Mouse (Mus musculus): Measurements from ENCODE around the gene Ptpn13.

Gene Ptpn13

DNA sequence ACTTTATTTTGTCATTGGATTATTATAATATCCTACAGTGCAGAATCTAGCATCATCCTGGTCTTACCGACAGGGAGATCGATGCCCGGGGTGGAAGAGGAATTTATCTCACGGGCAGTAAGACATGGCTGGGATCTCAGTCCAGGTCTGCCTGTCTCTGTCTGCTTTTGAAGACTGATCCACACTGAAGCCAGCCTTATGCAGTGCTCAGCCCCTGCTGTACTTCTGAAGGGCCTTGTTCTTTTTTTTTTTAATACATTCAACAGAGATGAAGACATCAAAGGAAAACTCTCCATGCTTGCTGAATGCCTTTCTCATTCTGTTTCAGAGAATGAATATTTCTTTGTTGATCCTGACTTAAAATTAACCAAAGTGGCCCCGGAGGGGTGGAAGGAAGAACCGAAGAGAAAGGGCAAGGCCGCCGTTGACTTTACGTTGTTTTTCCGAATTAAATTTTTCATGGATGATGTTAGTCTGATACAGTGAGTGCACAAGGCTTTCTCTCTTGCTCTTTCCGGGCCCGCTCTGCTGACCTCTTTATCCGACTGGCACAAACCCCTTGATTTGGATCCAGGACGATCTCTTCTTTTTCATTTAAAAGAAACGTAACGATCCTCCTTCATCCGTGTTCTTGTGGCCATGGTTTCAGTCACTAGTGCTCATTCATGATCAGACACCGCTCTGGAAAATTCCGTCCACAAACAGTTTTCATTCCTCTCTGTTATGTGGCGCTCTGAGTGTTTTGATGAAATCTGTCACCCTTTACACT lies 101.9 kb downstream of the Ptpn13 start:
- no peak for DNase-seq

- peak in 1 of 2 experiments; percentile 22 for DNase-seq
These were observed 102.4 kb downstream of the Ptpn13 start for GRCm38 (mm10) chr5:103527437-103527718.

GRCm38 (mm10) chr5:103530214-103530613 lies 105.2 kb downstream of the Ptpn13 start:
- no peak for DNase-seq

GRCm38 (mm10) chr5:103532841-103533390 lies 107.9 kb downstream of the Ptpn13 start:
- DNase-seq: no peak

- DNase-seq: no peak
These were observed 109.5 kb downstream of the Ptpn13 start for GRCm38 (mm10) chr5:103534454-103534853.

- DNase-seq: no peak
These were observed 112.4 kb downstream of the Ptpn13 start for GRCm38 (mm10) chr5:103537429-103537828.

DNA sequence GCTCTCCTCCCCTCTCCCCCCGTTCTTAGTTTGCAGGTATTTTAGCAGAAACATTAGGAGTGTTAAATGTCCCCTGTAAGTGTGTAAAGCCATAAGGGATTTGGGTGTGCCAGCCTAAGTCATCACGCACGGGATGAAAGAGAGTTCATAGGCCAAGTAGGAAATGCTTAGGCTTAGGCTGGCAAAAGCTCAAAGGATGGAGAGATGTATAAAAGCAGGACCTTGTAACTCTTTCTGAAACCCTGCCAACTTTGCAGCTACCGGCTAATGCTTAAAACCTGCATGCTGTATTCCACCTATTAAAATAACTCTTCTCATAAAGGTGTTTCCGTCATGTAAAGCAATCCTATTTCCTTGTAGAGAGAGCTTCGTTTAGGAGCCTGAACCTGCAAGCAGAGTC lies 115.6 kb downstream of the Ptpn13 start:
- DNase-seq: no peak

GRCm38 (mm10) chr5:103541136-103541535 lies 116.1 kb downstream of the Ptpn13 start:
- peak; percentile 75 to 80 for DNase-seq

DNA sequence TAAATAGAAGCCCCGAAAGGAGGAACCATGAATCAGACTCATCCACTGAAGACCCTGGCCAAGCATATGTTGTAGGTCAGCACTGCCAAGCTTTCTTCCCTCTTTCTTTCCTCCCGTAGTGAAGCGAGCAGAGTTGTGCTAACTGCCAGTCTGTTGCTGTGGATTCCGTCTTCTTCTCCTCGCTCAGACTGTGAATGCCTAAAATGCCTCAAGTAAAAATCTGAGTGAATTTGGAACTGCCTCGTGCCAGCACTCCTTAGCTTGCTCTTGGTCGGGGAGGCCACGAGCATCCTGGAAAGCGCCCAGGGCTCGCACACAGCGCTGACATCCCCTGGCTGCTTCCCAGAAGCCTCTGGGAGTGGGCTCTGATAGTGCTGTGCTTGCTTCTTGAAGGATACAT lies 116.5 kb downstream of the Ptpn13 start:
- peak; percentile 78 to 85 for DNase-seq

DNA sequence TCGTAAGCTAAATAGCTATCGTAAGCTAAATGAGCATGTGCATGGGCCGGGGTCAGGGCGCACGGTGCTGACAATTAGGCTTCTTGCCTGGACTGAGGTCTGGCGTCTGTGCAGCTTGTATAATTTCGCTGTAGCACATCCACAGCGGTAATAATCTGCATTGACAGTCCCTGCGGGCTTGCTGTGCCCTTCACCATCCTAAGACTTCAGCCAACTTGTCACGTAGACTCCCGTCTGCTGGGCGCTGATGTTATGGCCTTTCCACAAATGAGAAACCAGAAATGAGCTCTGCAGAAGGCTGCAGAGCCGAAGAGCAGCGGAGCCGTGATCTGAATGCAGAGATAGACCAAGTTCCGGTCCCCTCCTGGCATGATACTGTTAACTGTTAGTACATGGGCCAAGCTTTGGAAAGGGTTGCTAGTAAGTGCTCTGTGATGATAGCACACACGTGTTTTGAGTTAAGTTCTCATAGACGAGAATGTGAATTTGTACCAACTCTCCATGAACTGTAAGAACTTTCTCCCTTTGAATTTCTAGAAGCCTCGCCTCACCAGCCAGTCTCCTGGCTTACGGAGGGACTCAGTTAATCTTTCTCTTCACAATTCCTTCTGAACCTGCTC lies 120.5 kb downstream of the Ptpn13 start:
- DNase-seq: peak; percentile 50 to 57

GRCm38 (mm10) chr5:103554769-103555168 lies 129.8 kb downstream of the Ptpn13 start:
- peak; percentile 68 to 75 for DNase-seq

- no peak for DNase-seq
These were observed 135.6 kb downstream of the Ptpn13 start for GRCm38 (mm10) chr5:103560546-103560945.

GRCm38 (mm10) chr5:103568034-103568433 lies 143.0 kb downstream of the Ptpn13 start:
- no peak for DNase-seq

GRCm38 (mm10) chr5:103569446-103569845 lies 144.5 kb downstream of the Ptpn13 start:
- no peak for DNase-seq

DNA sequence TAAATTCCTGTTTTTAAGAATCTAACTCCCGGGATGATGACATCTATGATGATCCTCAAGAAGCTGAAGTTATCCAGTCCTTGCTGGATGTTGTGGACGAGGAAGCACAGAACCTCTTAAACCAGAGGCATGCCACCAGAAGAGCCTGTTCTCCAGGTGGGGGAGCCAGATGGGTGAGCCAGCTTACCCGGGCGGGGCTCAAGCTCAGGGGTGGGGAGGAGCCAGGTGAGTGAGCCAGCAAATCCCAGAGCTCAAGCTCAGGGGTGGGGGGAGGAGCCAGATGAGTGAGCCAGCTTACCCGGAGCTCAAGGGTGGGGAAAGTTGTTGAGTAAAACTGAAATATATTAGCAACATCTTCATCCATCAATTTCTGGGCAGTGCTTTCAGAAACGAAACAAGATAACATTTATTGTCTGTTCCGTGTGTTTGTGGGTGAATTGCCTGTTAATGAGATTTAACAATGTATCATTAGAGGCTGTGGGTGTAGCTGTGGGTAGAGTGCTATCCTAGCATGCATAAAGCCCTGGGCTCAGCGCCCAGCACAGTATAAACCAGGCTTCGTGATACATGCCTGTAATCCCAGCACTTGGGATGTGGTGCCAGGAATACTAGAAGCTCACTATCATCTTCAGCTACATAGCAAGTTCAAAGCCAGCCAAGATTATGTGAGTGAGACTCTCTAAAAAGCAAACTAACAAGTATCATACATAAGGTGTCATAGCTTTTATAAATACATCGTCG lies 154.9 kb downstream of the Ptpn13 start:
- DNase-seq: no peak

- peak in 1 of 2 experiments; percentile 36 for DNase-seq
These were observed 162.2 kb downstream of the Ptpn13 start for GRCm38 (mm10) chr5:103587219-103587618.

- DNase-seq: no peak
These were observed 166.9 kb downstream of the Ptpn13 start for GRCm38 (mm10) chr5:103591846-103592245.

GRCm38 (mm10) chr5:103592706-103593105 lies 167.7 kb downstream of the Ptpn13 start:
- peak; percentile 38 to 47 for DNase-seq

GRCm38 (mm10) chr5:103593575-103593974 lies 168.6 kb downstream of the Ptpn13 start:
- DNase-seq: no peak

DNA sequence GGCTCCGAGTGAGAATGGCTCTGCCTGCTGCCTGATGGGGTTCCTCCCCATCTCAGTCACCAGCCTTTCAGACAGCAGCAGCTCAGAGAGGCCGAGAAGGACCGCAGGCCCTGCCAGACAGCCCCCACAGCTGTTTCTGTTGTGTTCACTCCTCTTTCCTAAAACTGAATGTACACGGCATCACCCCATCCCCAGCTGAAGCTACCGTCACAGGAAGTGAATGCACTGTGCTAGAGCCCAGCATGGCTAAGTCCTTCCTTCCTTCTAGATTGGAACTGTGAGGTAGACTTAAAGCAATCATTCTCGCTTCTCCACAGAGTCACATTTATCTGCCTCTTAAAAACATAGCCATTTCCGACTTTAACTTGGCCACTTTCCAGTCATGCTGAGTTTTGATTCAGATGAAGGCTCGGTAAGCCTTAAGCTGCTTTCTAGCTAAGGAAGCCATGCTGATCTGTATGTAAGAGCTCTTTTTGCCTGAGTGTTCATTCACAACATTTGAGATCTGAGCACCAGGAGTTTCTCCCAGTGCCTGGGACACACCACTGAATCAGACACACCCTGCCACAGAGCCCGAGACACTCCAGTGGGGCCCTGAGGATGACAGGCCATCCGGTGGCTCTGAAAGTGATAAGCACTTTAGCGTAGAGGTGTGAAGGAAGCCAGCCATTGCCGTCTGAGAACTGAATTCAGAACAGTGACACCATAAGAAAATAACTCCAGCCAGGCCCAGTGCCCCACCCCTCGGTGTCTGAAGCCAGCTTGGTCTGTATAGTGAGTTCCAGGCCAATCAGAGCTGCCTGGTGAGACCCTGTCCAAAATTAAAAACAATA lies 170.6 kb downstream of the Ptpn13 start:
- peak; percentile 35 to 36 for DNase-seq

DNA sequence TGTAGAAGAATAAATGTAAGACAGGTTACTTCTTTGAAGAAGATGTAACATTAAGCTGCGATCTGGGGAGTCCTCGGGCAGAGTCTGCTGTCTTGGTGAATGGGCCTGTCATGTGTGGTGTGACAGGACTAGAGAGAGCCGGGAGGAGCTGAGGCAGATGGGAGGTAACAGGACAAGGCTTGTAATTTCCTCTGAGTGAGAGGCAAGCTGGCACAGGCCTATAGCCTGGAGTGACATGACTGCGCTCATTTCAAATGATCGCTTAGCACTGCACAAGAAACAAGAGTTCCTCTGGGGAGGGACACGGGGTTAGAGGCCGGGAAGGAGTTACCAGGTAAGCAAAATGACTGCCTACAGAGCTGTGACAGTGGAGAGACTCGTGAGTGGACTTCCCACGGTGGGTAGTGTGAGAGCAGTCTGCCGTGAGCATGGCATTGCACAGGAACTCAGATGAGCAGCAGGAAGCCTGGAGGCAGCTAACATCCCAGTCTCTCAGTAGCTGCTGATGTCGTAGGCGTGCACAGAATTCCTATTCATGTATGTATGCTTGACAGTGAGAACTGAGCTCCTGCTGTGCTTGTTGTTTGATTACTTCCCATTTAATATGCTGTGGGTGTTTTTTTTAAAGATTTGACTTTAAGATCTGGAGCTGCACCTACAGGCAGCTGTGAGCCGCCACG lies 171.6 kb downstream of the Ptpn13 start:
- DNase-seq: peak; percentile 45 to 52

- peak; percentile 59 to 72 for DNase-seq
These were observed 172.6 kb downstream of the Ptpn13 start for GRCm38 (mm10) chr5:103597604-103598003.
